Mouse (Mus musculus) monocyte, adult 2 months (primary cell): ENCODE data around the gene Rundc3a.

ENCODE experiments used
- DNase-seq, 2 experiments: peaks; one replicate each; pipeline ENCODE4 v3.0.0; 2022; ENCODE audit warnings: low spot score in 2 of 2, low read depth in 1 of 2

The Rundc3a gene

GRCm38 (mm10) chr11:102432115-102432843, 39.1 kb downstream of the Rundc3a start:
- peak; percentile 73 to 84 for DNase-seq

GRCm38 (mm10) chr11:102432896-102433295, 39.7 kb downstream of the Rundc3a start:
- DNase-seq = no peak

- DNase-seq = no peak
These were observed 40.7 kb downstream of the Rundc3a start for GRCm38 (mm10) chr11:102433866-102434265.

- DNase-seq = peak; percentile 69 to 82
These were observed 41.2 kb downstream of the Rundc3a start for GRCm38 (mm10) chr11:102434406-102434805.

- DNase-seq = no peak
These were observed 41.9 kb downstream of the Rundc3a start for GRCm38 (mm10) chr11:102434816-102435705.

GRCm38 (mm10) chr11:102435754-102436470, 42.7 kb downstream of the Rundc3a start:
- DNase-seq = no peak

GRCm38 (mm10) chr11:102436471-102436790, 43.2 kb downstream of the Rundc3a start:
- no peak for DNase-seq

GRCm38 (mm10) chr11:102437120-102438061, 44.2 kb downstream of the Rundc3a start:
- no peak for DNase-seq

- no peak for DNase-seq
These were observed 45.2 kb downstream of the Rundc3a start for GRCm38 (mm10) chr11:102438212-102439092.

GRCm38 (mm10) chr11:102439093-102440082, 46.2 kb downstream of the Rundc3a start:
- DNase-seq = no peak

GRCm38 (mm10) chr11:102440255-102440654, 47.1 kb downstream of the Rundc3a start:
- DNase-seq = no peak

GRCm38 (mm10) chr11:102441434-102441833, 48.2 kb downstream of the Rundc3a start:
- no peak for DNase-seq

- DNase-seq = no peak
These were observed 48.9 kb downstream of the Rundc3a start for GRCm38 (mm10) chr11:102442089-102442488.

GRCm38 (mm10) chr11:102443740-102444139, 50.5 kb downstream of the Rundc3a start:
- DNase-seq = no peak

- DNase-seq = no peak
These were observed 51.1 kb downstream of the Rundc3a start for GRCm38 (mm10) chr11:102444321-102444720.

- DNase-seq = no peak
These were observed 51.6 kb downstream of the Rundc3a start for GRCm38 (mm10) chr11:102444781-102445180.

- no peak for DNase-seq
These were observed 52.2 kb downstream of the Rundc3a start for GRCm38 (mm10) chr11:102445264-102445890.

- no peak for DNase-seq
These were observed 52.7 kb downstream of the Rundc3a start for GRCm38 (mm10) chr11:102445891-102446361.
